Mouse (Mus musculus) megakaryocyte, embryonic 14.5 days (primary cell): ENCODE results near the gene Pde4dip.

Experiments
- FLI1 ChIP-seq: IDR thresholded peaks from 2 replicates; pipeline ENCODE4 v1.6.1; 2012; ENCODE audit warnings: low read length, inconsistent platforms, mixed read lengths
- GATA1 ChIP-seq: IDR thresholded peaks from 3 replicates; pipeline ENCODE4 v1.6.1; 2012; ENCODE audit warnings: mixed read lengths, low read length, inconsistent platforms, borderline replicate concordance

GRCm38 (mm10) chr3:97828286-97828685 is 60.2 kb downstream of the Pde4dip start:
- TF ChIP-seq FLI1 (no peak), GATA1 (no peak)
